Mouse (Mus musculus) CH12.LX (cell line): ENCODE data around the gene Gm11084. TPM values are rescaled to one million over a fixed set of nuclear protein-coding genes. Genes with fewer than 3 reads are reported as not detected.

ENCODE experiments used
- DNase-seq: peaks from one replicate; pipeline ENCODE4 v3.0.0-alpha.2; 2013; ENCODE audit errors: extremely low read depth
- H3K27ac ChIP-seq: 2 replicates; pipeline ENCODE4 v1.5.1; 2012; ENCODE audit warnings: low read depth, mild to moderate bottlenecking, control low read depth, moderate library complexity; ENCODE audit not compliant: insufficient read depth
- H3K27me3 ChIP-seq: replicated peaks from 2 replicates; pipeline ENCODE3; 2012; ENCODE audit warnings: inconsistent platforms
- H3K36me3 ChIP-seq, 2 experiments: replicated peaks in 1 of 2; 2 replicates each; pipeline versions ENCODE3 to v1.6.1; 2012; ENCODE audit warnings: inconsistent platforms in 1 of 2, low read length in 1 of 2, mild to moderate bottlenecking in 1 of 2, mixed read lengths in 1 of 2, moderate library complexity in 1 of 2; ENCODE audit not compliant: control insufficient read depth in 1 of 2, insufficient read depth in 1 of 2
- H3K4me1 ChIP-seq, 2 experiments: 2 replicates each; pipeline ENCODE4 v1.6.1; 2012; ENCODE audit warnings: inconsistent platforms in 1 of 2, moderate library complexity in 1 of 2; ENCODE audit not compliant: insufficient read depth in 2 of 2, control insufficient read depth in 1 of 2
- H3K4me2 ChIP-seq: 2 replicates; pipeline ENCODE4 v1.6.1; 2012; ENCODE audit warnings: low read depth, mild to moderate bottlenecking, control low read depth; ENCODE audit not compliant: poor library complexity, insufficient read depth, severe bottlenecking
- H3K4me3 ChIP-seq, 3 experiments: fragments of 150-350 bp in 1 of 3; sonication (generic) in 1 of 3; replicated peaks in 1 of 3; 2 replicates each; pipeline versions ENCODE3 to v1.5.1; 2011 to 2012; ENCODE audit warnings: low read depth in 2 of 3, low read length in 2 of 3, mild to moderate bottlenecking in 2 of 3, moderate library complexity in 2 of 3, control low read depth in 1 of 3, improper control_type of control experiment in 1 of 3, inconsistent platforms in 1 of 3, mixed read lengths in 1 of 3; ENCODE audit not compliant: poor library complexity in 1 of 3
- H3K79me2 ChIP-seq: replicated peaks from 2 replicates; pipeline ENCODE4 v1.6.1; 2012; ENCODE audit warnings: mild to moderate bottlenecking, moderate library complexity; ENCODE audit not compliant: control insufficient read depth, poor library complexity, insufficient read depth, severe bottlenecking; ENCODE audit errors: extremely low read depth
- H3K9ac ChIP-seq: 2 replicates; pipeline ENCODE4 v1.6.1; 2012; ENCODE audit warnings: low read depth, mild to moderate bottlenecking, control low read depth, moderate library complexity; ENCODE audit not compliant: insufficient read depth
- H3K9me3 ChIP-seq: replicated peaks from 2 replicates; pipeline ENCODE3; 2012; ENCODE audit warnings: low read length, inconsistent platforms, mixed read lengths
- BHLHE40 ChIP-seq: IDR thresholded peaks from 2 replicates; pipeline ENCODE4 v1.6.1; 2011; ENCODE audit warnings: mild to moderate bottlenecking, low read depth, low read length, improper control_type of control experiment
- CHD1 ChIP-seq: IDR thresholded peaks from 2 replicates; pipeline ENCODE4 v1.6.1; 2012; ENCODE audit warnings: low read depth, low read length, improper control_type of control experiment, inconsistent platforms
- CHD2 ChIP-seq: IDR thresholded peaks from 2 replicates; pipeline ENCODE4 v1.6.1; 2011; ENCODE audit warnings: low read length, improper control_type of control experiment
- CTCF ChIP-seq, 2 experiments: IDR thresholded peaks in 1 of 2; conservative IDR thresholded peaks in 1 of 2; 2 replicates each; pipeline ENCODE4 v1.5.1; 2011 to 2012; ENCODE audit warnings: low read depth in 2 of 2, low read length in 2 of 2, improper control_type of control experiment in 1 of 2, inconsistent platforms in 1 of 2, mild to moderate bottlenecking in 1 of 2, moderate library complexity in 1 of 2
- E2F4 ChIP-seq: IDR thresholded peaks from 2 replicates; pipeline ENCODE4 v1.6.1; 2011; ENCODE audit warnings: low read depth, low read length, improper control_type of control experiment; ENCODE audit not compliant: insufficient replicate concordance
- ELF1 ChIP-seq: IDR thresholded peaks from 2 replicates; pipeline ENCODE4 v1.6.1; 2014; ENCODE audit warnings: low read depth, mild to moderate bottlenecking, inconsistent platforms, low read length, improper control_type of control experiment
- EP300 ChIP-seq: IDR thresholded peaks from 2 replicates; pipeline ENCODE4 v1.6.1; 2011; ENCODE audit warnings: low read length, improper control_type of control experiment
- ETS1 ChIP-seq: conservative IDR thresholded peaks from 2 replicates; pipeline ENCODE4 v1.6.1; 2012; ENCODE audit warnings: low read depth, mild to moderate bottlenecking, inconsistent platforms, low read length, improper control_type of control experiment, moderate library complexity
- GABPA ChIP-seq: IDR thresholded peaks from 2 replicates; pipeline ENCODE4 v1.6.1; 2012; ENCODE audit warnings: low read depth, low read length, improper control_type of control experiment, inconsistent platforms; ENCODE audit not compliant: insufficient replicate concordance
- HCFC1 ChIP-seq: IDR thresholded peaks from 2 replicates; pipeline ENCODE4 v1.6.1; 2012; ENCODE audit warnings: low read depth, mild to moderate bottlenecking, inconsistent platforms, low read length, improper control_type of control experiment
- IRF4 ChIP-seq: IDR thresholded peaks from 2 replicates; pipeline ENCODE4 v1.6.1; 2014; ENCODE audit warnings: low read depth, mild to moderate bottlenecking, inconsistent platforms, low read length, improper control_type of control experiment
- JUN ChIP-seq: IDR thresholded peaks from 2 replicates; pipeline ENCODE4 v1.6.1; 2011; ENCODE audit warnings: low read depth, mild to moderate bottlenecking, low read length, improper control_type of control experiment, moderate library complexity; ENCODE audit not compliant: insufficient read depth
- JUND ChIP-seq: conservative IDR thresholded peaks from 2 replicates; pipeline ENCODE4 v1.6.1; 2011; ENCODE audit warnings: low read depth, low read length, improper control_type of control experiment
- KAT2A ChIP-seq: IDR thresholded peaks from 2 replicates; pipeline ENCODE4 v1.6.1; 2012; ENCODE audit warnings: low read length, improper control_type of control experiment, inconsistent platforms; ENCODE audit not compliant: insufficient replicate concordance
- MAFK ChIP-seq: IDR thresholded peaks from 2 replicates; pipeline ENCODE4 v1.6.1; 2011; ENCODE audit warnings: low read length, improper control_type of control experiment; ENCODE audit not compliant: insufficient replicate concordance
- MAX ChIP-seq: IDR thresholded peaks from 2 replicates; pipeline ENCODE4 v1.6.1; 2011; ENCODE audit warnings: low read length, improper control_type of control experiment
- MAZ ChIP-seq: IDR thresholded peaks from 2 replicates; pipeline ENCODE4 v1.6.1; 2012; ENCODE audit warnings: low read depth, mild to moderate bottlenecking, inconsistent platforms, low read length, improper control_type of control experiment, moderate library complexity
- MXI1 ChIP-seq: IDR thresholded peaks from 2 replicates; pipeline ENCODE4 v1.6.1; 2011; ENCODE audit warnings: mild to moderate bottlenecking, low read depth, low read length, improper control_type of control experiment
- MYC ChIP-seq: IDR thresholded peaks from 2 replicates; pipeline ENCODE4 v1.6.1; 2011; ENCODE audit warnings: low read depth, mild to moderate bottlenecking, improper control_type of control experiment, low read length
- NELFE ChIP-seq: IDR thresholded peaks from 2 replicates; pipeline ENCODE4 v1.6.1; 2011; ENCODE audit warnings: low read depth, low read length, improper control_type of control experiment
- NRF1 ChIP-seq: IDR thresholded peaks from 2 replicates; pipeline ENCODE4 v1.6.1; 2014; ENCODE audit warnings: low read depth, mild to moderate bottlenecking, inconsistent platforms, low read length, improper control_type of control experiment, moderate library complexity
- POLR2A ChIP-seq: IDR thresholded peaks from 2 replicates; pipeline ENCODE4 v1.6.1; 2011; ENCODE audit warnings: low read depth, mild to moderate bottlenecking, improper control_type of control experiment, low read length
- POLR2AphosphoS2 ChIP-seq: IDR thresholded peaks from 2 replicates; pipeline ENCODE4 v1.6.1; 2011; ENCODE audit warnings: low read depth, low read length, improper control_type of control experiment
- RAD21 ChIP-seq: IDR thresholded peaks from 2 replicates; pipeline ENCODE4 v1.6.1; 2011; ENCODE audit warnings: low read depth, mild to moderate bottlenecking, low read length, improper control_type of control experiment, moderate library complexity
- SIN3A ChIP-seq: IDR thresholded peaks from 2 replicates; pipeline ENCODE4 v1.6.1; 2012; ENCODE audit warnings: low read length, improper control_type of control experiment, inconsistent platforms
- SMC3 ChIP-seq: IDR thresholded peaks from 2 replicates; pipeline ENCODE4 v1.6.1; 2011; ENCODE audit warnings: low read depth, low read length, improper control_type of control experiment
- TBP ChIP-seq: conservative IDR thresholded peaks from 2 replicates; pipeline ENCODE4 v1.6.1; 2011; ENCODE audit warnings: low read depth, low read length, improper control_type of control experiment
- TCF12 ChIP-seq: IDR thresholded peaks from 2 replicates; pipeline ENCODE4 v1.6.1; 2014; ENCODE audit warnings: low read depth, mild to moderate bottlenecking, inconsistent platforms, low read length, improper control_type of control experiment
- UBTF ChIP-seq: IDR thresholded peaks from 2 replicates; pipeline ENCODE4 v1.6.1; 2012; ENCODE audit warnings: low read depth, mild to moderate bottlenecking, inconsistent platforms, low read length, improper control_type of control experiment, moderate library complexity
- USF2 ChIP-seq: conservative IDR thresholded peaks from 2 replicates; pipeline ENCODE4 v1.6.1; 2011; ENCODE audit warnings: low read depth, low read length, improper control_type of control experiment
- ZMIZ1 ChIP-seq: IDR thresholded peaks from 2 replicates; pipeline ENCODE4 v1.6.1; 2012; ENCODE audit warnings: low read depth, mild to moderate bottlenecking, inconsistent platforms, low read length, improper control_type of control experiment
- dilution Hi-C: fragments of 300-500 bp; cut with MboI; formaldehyde crosslinking; loops from 2 replicates; pipeline ENCODE4 v1.14.3; 2020; ENCODE audit warnings: low sequenced_read_pairs; ENCODE audit not compliant: extremely low pct_unique_long_range_greater_than_20kb, extremely low pct_ligation_motif_present
- in situ Hi-C: fragments of 300-500 bp; cut with MboI; formaldehyde crosslinking; loops from 3 replicates; pipeline ENCODE4 v1.14.3; 2019; ENCODE audit warnings: low sequenced_read_pairs, low pct_ligation_motif_present, low pct_unique_long_range_greater_than_20kb, mixed read lengths
- polyA plus RNA-seq: library from polyadenylated mRNA; unstranded; fragments of >175 nt; gene quantifications from 2 replicates; pipeline ENCODE4 v1.2.1, GENCODE M21; 2012; ENCODE audit warnings: low read depth; ENCODE audit not compliant: insufficient read length
- total RNA-seq, 2 experiments: library from RNA; depleted of rRNA; stranded (reverse); fragments of 300-350 nt in 1 of 2; fragments of >200 nt in 1 of 2; gene quantifications; 2 replicates each; pipeline ENCODE4 v1.2.3; 2012 to 2014

Gene Gm11084
- total and polyA plus RNA-seq, 3 experiments = not detected

DNA sequence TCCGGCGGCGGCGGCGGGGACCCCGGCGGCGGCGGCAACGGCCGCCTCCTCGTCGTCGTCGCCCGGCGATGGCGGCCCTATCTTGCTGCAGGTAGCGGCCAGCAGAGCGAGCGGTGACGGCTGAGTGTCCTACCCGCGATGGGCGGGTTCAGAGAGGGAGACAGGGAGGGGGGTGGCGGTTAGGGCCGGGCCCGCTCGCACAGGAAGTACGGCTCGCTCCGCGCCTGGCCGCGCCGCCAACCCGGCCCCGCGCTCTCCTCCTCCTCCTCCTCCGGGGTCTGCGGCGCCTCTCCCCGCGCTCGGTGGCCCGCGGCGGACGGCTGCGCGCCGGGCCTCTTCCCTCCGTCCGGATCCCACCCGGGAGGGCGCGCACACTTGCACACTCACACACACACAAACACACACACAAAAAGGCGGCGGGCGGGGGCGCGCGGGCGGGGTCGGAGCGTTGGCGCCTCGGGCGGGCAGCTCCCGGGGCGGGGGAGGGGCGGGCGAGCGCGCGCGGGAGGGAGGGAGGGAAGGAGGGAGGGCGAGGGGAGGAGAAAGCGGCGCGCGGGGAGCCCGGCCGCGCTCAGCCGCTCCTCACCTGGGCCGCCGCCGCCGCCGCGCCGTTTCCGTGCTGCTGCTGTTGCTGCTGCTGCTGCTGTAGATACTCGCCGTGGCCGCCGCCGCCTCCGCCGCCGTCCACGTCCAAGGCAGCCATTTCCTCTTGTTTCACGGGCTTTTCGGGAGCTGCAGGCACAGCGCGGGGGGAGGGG lies 7.4 kb downstream of the Gm11084 start (continued):
- TF ChIP-seq ELF1 (peak; percentile 52; the same call in 1 of the 2 replicates), EP300 (no peak), POLR2AphosphoS2 (no peak), HCFC1 (no peak), MAFK (no peak), CHD2 (no peak), USF2 (no peak), E2F4 (no peak), TBP (no peak), TCF12 (peak; percentile 45), KAT2A (no peak), IRF4 (peak; percentile 34; the same call in 1 of the 2 replicates), MAZ (peak; percentile 95), JUND (no peak), ETS1 (no peak), SMC3 (no peak), MXI1 (no peak), NRF1 (no peak), UBTF (peak; percentile 64)

DNA sequence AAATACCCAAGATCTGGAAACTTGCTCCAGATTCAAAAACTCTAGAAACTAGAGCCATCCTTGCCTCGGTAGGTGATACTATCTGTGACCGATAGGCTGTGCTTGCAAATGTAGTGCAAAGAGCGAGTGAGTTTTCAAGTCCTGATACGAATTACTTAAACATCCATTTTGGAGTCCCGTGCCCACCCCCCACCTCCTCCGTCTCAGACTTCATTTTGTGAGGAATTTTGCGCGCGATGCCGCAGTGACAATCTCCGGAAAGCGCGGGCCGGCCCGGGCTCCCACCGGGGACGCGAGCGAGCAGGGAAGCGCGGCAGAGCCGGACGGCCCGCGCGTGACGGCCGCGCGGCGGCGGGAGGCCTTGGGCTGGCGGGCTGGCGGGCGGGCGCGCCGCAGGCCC lies 8.0 kb downstream of the Gm11084 start:
- Histone ChIP-seq H3K9ac (peak overlapping the region; percentile 100), H3K27ac (peak overlapping the region; percentile 98), H3K4me1 (peaks cover 5 to 47% of the 10 kb centered on the region in 2 experiments; a peak in 3 of 4 replicates), H3K9me3 (no peaks in the 10 kb centered on the region), H3K79me2 (peaks cover 35% of the 10 kb centered on the region), H3K36me3 (peaks cover 2 to 8% of the 10 kb centered on the region in 2 experiments), H3K4me2 (no peak overlapping the region), H3K27me3 (no peaks in the 10 kb centered on the region), H3K4me3 (peak overlapping the region; percentile 56 to 91 (median 75))
- TF ChIP-seq TCF12 (no peak), IRF4 (no peak), SIN3A (peak; percentile 88), TBP (no peak), MAZ (0 out of 2 replicates have a peak, but pooled peaks have one; percentile 18), RAD21 (peak; percentile 24), HCFC1 (no peak), ZMIZ1 (no peak), MAX (no peak), POLR2A (no peak), E2F4 (0 out of 2 replicates have a peak, but pooled peaks have one; percentile 52), NELFE (no peak), GABPA (no peak), CTCF (conservative IDR thresholded peaks at IDR 0.05 in 1 of 2, IDR thresholded peaks at IDR 0.05 in 1 of 2; ENCODE audit: low read depth in 2 of 2, low read length in 2 of 2) (peak in 1 of 2 experiments; percentile 50; a peak in 2 of 4 replicates), CHD1 (peak; percentile 95; the same call in 1 of the 2 replicates), BHLHE40 (peak; percentile 72), ETS1 (no peak), SMC3 (peak; percentile 37), MYC (peak; percentile 55; the same call in 1 of the 2 replicates), ELF1 (no peak), JUN (no peak), CHD2 (no peak), MXI1 (peak; percentile 66; the same call in 1 of the 2 replicates), JUND (no peak)
- dilution Hi-C loops (no loop called here), in situ Hi-C loops (no loop called here)
- peak; percentile 80 for DNase-seq
